Mouse (Mus musculus) forebrain, embryonic 12.5 days (tissue): ENCODE measurements around the gene Stau1. TPM values are rescaled to one million over a fixed set of nuclear protein-coding genes. Genes with fewer than 3 reads are reported as not detected.

Experiments used
- ATAC-seq: fragments of 200-750 bp; cut with Nextera tagmentation; 2 replicates; pipeline ENCODE4 v1.8.0; 2017; ENCODE audit warnings: moderate TSS enrichment; ENCODE audit not compliant: low FRiP score
- H3K27ac ChIP-seq: fragments of 300-500 bp; sonication (generic); 2 replicates; pipeline ENCODE4 v1.5.1; 2016; ENCODE audit warnings: mild to moderate bottlenecking
- H3K27me3 ChIP-seq: fragments of 300-500 bp; sonication (generic); 2 replicates; pipeline ENCODE4 v1.6.1; 2016; ENCODE audit warnings: mild to moderate bottlenecking
- H3K36me3 ChIP-seq: fragments of 300-500 bp; sonication (generic); replicated peaks from 2 replicates; pipeline ENCODE4 v1.6.1; 2016; ENCODE audit warnings: mild to moderate bottlenecking
- H3K4me1 ChIP-seq: fragments of 300-500 bp; sonication (generic); 2 replicates; pipeline ENCODE4 v1.6.1; 2016
- H3K4me2 ChIP-seq: fragments of 300-500 bp; sonication (generic); 2 replicates; pipeline ENCODE4 v1.6.1; 2016; ENCODE audit warnings: mild to moderate bottlenecking, moderate library complexity
- H3K4me3 ChIP-seq: fragments of 300-500 bp; sonication (generic); replicated peaks from 2 replicates; pipeline ENCODE4 v1.5.1; 2016; ENCODE audit warnings: mild to moderate bottlenecking
- H3K9ac ChIP-seq: fragments of 300-500 bp; sonication (generic); 2 replicates; pipeline ENCODE4 v1.6.1; 2016; ENCODE audit warnings: mild to moderate bottlenecking
- H3K9me3 ChIP-seq: fragments of 300-500 bp; sonication (generic); 2 replicates; pipeline ENCODE4 v1.6.1; 2016
- WGBS: fragments of 180-500 bp; shearing (Covaris S2); methylation state at CpG from one replicate; pipeline ENCODE4 v1.1.7; 2016; 5-methylcytosine and 5-hydroxymethylcytosine counted together
- polyA plus RNA-seq: library from polyadenylated mRNA; unstranded; fragments of >200 nt; fragmentation: Nextera tagmentation; extraction: Ambion mirVana; gene quantifications from 2 replicates; pipeline ENCODE4 v1.2.1, GENCODE M21; 2016

The Stau1 gene
- polyA plus RNA-seq, 1 experiment from 2014 or later: 121 TPM

DNA sequence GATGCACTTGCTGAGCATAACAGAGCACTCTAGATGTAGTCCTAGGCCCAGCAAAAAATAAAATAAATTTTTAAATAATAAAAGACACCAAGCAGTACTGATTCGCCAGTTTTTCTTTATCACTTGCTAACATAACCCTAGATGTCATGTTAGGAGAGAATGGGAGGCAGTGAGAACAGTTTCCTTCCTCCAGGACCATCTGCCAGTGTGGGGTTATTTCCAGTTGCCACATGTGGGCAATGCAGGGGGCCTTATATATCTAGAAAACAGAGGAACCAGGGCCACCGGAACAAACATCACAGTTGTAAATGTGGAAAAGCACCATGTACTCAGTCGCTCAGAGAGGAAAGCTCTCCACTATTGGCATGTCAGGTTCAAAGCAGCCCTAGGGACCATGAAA, 18.6 kb downstream of the Stau1 start:
- no peaks in the 10 kb centered on the region for H3K36me3 ChIP-seq
- 86% methylated on average over 3 of the region's 3 CpGs for WGBS
- peaks cover 8% of the 10 kb centered on the region; the same call in 1 of the 2 replicates for H3K4me1 ChIP-seq
- ATAC-seq: no peak
- no peaks in the 10 kb centered on the region for H3K27me3 ChIP-seq
- H3K9me3 ChIP-seq: 0 out of 2 replicates have a peak, but pooled peaks cover 2% of the 10 kb centered on the region
- no peak overlapping the region for H3K4me2 ChIP-seq
- no peak overlapping the region for H3K4me3 ChIP-seq
- H3K9ac ChIP-seq: no peak overlapping the region
- H3K27ac ChIP-seq: no peak overlapping the region

- H3K9ac ChIP-seq: no peak overlapping the region
- H3K36me3 ChIP-seq: no peaks in the 10 kb centered on the region
- no peak overlapping the region for H3K27ac ChIP-seq
- 89% methylated on average over 3 of the region's 3 CpGs for WGBS
- H3K4me3 ChIP-seq: no peak overlapping the region
- H3K27me3 ChIP-seq: no peaks in the 10 kb centered on the region
- ATAC-seq: no peak
- H3K4me1 ChIP-seq: peaks cover 8% of the 10 kb centered on the region; the same call in 1 of the 2 replicates
- H3K9me3 ChIP-seq: no peaks in the 10 kb centered on the region
- no peak overlapping the region for H3K4me2 ChIP-seq
Measured at GRCm38 (mm10) chr2:166976356-166976755, 19.7 kb downstream of the Stau1 start.

GRCm38 (mm10) chr2:166974177-166974872, 21.8 kb downstream of the Stau1 start:
- Histone ChIP-seq H3K9ac (no peak overlapping the region), H3K4me3 (no peak overlapping the region), H3K4me1 (peaks cover 8% of the 10 kb centered on the region; the same call in 1 of the 2 replicates), H3K36me3 (no peaks in the 10 kb centered on the region), H3K9me3 (no peaks in the 10 kb centered on the region), H3K27me3 (no peaks in the 10 kb centered on the region), H3K27ac (0 out of 2 replicates have a peak overlapping the region, but pooled peaks have one; percentile 36), H3K4me2 (no peak overlapping the region)
- WGBS: 90% methylated on average over 6 of the region's 6 CpGs
- no peak for ATAC-seq

DNA sequence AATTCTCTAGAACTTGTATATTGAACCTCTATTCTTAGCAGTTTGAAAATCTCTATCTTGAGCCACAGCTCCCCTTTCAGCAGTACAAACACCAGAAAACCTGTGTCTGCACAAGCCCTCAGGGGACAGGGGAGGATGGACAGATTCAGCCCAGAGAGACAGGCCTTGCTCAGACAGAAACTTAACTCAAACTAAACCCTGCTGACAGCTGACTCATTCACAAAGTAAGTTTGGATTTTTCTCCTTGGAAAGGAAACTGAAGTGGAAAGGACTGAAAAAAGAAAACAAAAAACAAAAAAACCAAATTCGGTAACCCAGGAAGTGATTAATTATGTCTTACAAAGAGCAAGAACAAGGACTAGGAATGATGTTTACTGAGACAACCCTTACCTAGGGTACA, 22.9 kb downstream of the Stau1 start:
- Histone ChIP-seq H3K4me1 (peaks cover 8% of the 10 kb centered on the region; the same call in 1 of the 2 replicates), H3K9me3 (no peaks in the 10 kb centered on the region), H3K27me3 (no peaks in the 10 kb centered on the region), H3K9ac (no peak overlapping the region), H3K36me3 (no peaks in the 10 kb centered on the region), H3K27ac (no peak overlapping the region), H3K4me3 (no peak overlapping the region), H3K4me2 (no peak overlapping the region)
- no peak for ATAC-seq
- 82% methylated on average over 1 of the region's 1 CpGs for WGBS

GRCm38 (mm10) chr2:166964773-166965172, 31.3 kb downstream of the Stau1 start:
- ATAC-seq: no peak
- H3K36me3 ChIP-seq: peaks cover 28% of the 10 kb centered on the region
- no peak overlapping the region for H3K4me3 ChIP-seq
- no peak overlapping the region for H3K9ac ChIP-seq
- no peak overlapping the region for H3K4me2 ChIP-seq
- H3K27ac ChIP-seq: no peak overlapping the region
- H3K27me3 ChIP-seq: no peaks in the 10 kb centered on the region
- 91% methylated on average over 2 of the region's 2 CpGs for WGBS
- no peaks in the 10 kb centered on the region for H3K4me1 ChIP-seq
- no peaks in the 10 kb centered on the region for H3K9me3 ChIP-seq

DNA sequence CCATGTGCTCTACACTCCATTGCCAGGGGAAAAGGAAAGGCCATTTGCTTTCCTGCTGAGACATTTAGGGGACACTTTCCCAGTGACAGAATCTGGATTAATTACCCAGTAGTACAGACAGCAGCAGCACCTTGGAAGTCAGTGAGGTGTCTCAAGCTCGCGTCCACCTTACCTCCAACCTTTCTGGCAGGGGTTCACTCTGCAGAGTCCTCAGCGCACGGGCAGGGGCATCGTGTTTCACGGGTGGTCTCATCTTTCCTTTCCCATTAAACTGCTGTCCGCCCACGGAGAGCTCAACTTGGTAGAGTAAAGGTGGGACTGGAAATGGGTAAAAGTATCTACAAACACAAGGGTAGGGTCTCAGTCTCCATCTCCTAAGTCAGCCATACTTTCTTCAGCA, 32.8 kb downstream of the Stau1 start:
- Histone ChIP-seq H3K9me3 (no peaks in the 10 kb centered on the region), H3K4me3 (no peak overlapping the region), H3K9ac (no peak overlapping the region), H3K36me3 (peaks cover 43% of the 10 kb centered on the region), H3K27ac (no peak overlapping the region), H3K4me1 (no peaks in the 10 kb centered on the region), H3K4me2 (no peak overlapping the region), H3K27me3 (no peaks in the 10 kb centered on the region)
- no peak for ATAC-seq
- WGBS: 90% methylated on average over 8 of the region's 8 CpGs

DNA sequence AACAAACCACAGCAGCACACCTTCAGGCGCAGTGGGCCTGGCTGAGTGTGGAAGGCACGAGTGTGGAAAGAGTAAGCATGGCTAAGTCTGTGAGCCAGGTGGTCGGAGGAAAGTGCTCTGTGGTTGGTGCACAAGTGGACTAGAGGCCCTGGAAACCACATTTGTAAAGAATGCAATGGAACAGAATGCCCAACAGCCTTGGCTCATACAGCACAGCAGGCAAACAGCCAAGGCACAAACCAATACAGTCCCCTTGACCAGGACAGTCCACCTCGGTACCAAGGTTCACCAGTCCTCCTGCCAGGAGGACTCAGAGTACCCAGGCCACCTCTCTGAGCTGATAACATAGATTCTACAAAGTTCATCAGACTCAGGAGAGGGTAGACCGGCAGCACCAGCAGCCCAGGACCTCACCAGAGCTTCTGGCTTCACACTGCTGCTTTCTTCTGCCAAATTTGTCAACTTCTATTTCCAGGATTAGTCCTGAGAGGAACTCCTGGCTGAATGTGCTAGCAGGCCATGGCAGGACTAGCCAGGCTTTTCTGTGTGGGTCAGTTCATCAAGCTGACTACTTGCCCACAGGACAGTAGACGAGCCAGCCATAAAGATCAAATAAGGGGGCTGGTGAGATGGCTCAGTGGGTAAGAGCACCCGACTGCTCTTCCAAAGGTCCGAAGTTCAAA, 35.3 kb downstream of the Stau1 start:
- Histone ChIP-seq H3K27me3 (no peaks in the 10 kb centered on the region), H3K4me1 (no peaks in the 10 kb centered on the region), H3K36me3 (peaks cover 57% of the 10 kb centered on the region), H3K9me3 (no peaks in the 10 kb centered on the region), H3K9ac (no peak overlapping the region), H3K4me2 (no peak overlapping the region), H3K27ac (no peak overlapping the region), H3K4me3 (no peak overlapping the region)
- 93% methylated on average over 8 of the region's 8 CpGs for WGBS
- ATAC-seq: no peak

- no peak for ATAC-seq
- H3K36me3 ChIP-seq: peaks cover 84% of the 10 kb centered on the region
- H3K9ac ChIP-seq: no peak overlapping the region
- no peak overlapping the region for H3K27ac ChIP-seq
- H3K4me2 ChIP-seq: no peak overlapping the region
- 61% methylated on average over 7 of the region's 7 CpGs for WGBS
- H3K9me3 ChIP-seq: no peaks in the 10 kb centered on the region
- H3K27me3 ChIP-seq: no peaks in the 10 kb centered on the region
- no peaks in the 10 kb centered on the region for H3K4me1 ChIP-seq
- no peak overlapping the region for H3K4me3 ChIP-seq
Measured at GRCm38 (mm10) chr2:166956805-166957204, 39.3 kb downstream of the Stau1 start.

- H3K9ac ChIP-seq: no peak overlapping the region
- H3K27ac ChIP-seq: no peak overlapping the region
- WGBS: 84% methylated on average over 6 of the region's 6 CpGs
- H3K4me3 ChIP-seq: no peak overlapping the region
- no peaks in the 10 kb centered on the region for H3K27me3 ChIP-seq
- peaks cover 91% of the 10 kb centered on the region for H3K36me3 ChIP-seq
- ATAC-seq: no peak
- H3K9me3 ChIP-seq: no peaks in the 10 kb centered on the region
- H3K4me1 ChIP-seq: no peaks in the 10 kb centered on the region
- H3K4me2 ChIP-seq: no peak overlapping the region
Measured at GRCm38 (mm10) chr2:166952151-166952550, 43.9 kb downstream of the Stau1 start.

DNA sequence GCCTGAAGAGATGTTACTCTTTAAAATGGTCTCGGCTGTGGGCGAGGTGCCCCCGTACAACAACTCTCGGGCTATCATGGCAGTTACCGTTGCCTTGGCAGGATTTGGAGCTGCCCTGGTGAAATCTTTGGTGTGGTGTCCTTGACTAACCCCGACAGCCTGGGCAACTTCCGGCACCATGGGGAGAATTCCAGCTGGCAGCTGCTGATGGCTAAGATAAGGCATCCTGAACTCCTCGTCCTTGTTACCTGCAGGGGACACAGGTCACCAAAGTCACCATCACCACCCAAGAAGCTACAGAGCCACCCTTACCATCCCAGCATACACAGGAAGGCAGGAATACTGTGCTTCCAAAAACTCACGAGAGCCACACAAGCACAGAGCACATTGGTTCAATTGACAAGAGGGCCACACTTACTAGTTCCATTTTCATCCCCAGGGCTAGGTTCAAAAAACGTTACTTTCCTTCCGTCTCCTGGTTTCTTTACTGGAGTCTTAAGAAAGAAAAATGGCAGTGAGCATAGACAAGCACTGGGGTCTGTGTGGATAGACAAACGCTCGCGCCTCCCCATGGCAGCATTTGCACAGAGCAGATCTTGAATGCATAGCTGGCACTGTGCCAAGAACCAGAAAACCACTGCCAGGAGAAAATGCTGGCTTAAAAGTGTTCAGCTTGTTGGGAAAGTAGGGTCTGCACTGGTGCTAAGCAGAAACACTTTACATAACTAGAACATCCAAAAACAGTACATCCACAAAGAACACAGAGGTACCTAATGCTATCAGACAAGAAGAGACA, 45.0 kb downstream of the Stau1 start:
- H3K4me3 ChIP-seq: no peak overlapping the region
- H3K4me1 ChIP-seq: no peaks in the 10 kb centered on the region
- H3K27ac ChIP-seq: peak overlapping the region; percentile 21; the same call in 1 of the 2 replicates
- H3K9ac ChIP-seq: peak overlapping the region; percentile 14; the same call in 1 of the 2 replicates
- no peaks in the 10 kb centered on the region for H3K9me3 ChIP-seq
- WGBS: 84% methylated on average over 14 of the region's 14 CpGs
- H3K36me3 ChIP-seq: peaks cover 96% of the 10 kb centered on the region
- ATAC-seq: peak; percentile 20; the same call in 1 of the 2 replicates
- H3K4me2 ChIP-seq: no peak overlapping the region
- no peaks in the 10 kb centered on the region for H3K27me3 ChIP-seq

DNA sequence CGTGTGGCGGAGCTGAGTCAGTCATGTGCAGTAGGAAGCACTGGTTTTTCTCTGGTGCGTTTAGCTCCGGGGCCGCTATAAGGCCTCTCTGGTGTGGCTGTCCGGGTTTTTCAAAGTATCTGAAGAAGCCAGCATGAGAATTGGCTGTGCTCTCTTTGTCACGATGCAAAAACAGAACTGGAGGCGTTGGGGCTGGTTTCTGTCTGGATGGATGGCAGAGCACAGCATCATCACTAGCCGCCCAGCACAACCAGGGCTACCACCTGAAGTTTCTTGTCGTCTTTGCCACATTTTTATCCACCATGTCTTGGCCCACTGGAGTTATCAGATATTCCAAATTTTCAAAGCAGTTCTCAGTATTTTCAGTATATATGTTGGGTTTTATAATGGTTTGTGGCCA, 47.2 kb downstream of the Stau1 start:
- Histone ChIP-seq H3K4me2 (no peak overlapping the region), H3K4me3 (no peak overlapping the region), H3K27me3 (no peaks in the 10 kb centered on the region), H3K9me3 (no peaks in the 10 kb centered on the region), H3K27ac (no peak overlapping the region), H3K36me3 (peaks cover 95% of the 10 kb centered on the region), H3K4me1 (no peaks in the 10 kb centered on the region), H3K9ac (no peak overlapping the region)
- no peak for ATAC-seq
- 89% methylated on average over 10 of the region's 10 CpGs for WGBS

DNA sequence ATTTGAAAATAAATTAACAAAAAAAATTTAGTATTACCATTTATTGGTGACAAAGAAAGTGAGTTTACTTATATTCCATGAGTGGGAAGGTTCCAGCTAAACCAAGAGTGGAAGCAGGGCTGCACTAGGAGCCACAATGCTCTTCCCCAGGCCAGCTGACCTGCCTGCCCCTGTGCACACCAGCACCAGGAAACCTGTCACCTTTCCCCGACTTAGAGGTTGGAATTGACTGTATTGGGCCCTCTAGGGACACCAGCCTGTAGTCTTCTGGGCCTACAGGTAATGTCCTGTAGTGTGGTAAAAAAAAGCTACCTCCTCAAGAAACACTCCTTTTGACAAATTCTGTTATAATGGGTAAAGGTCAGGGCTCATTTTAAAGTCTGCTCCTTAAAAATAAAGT, 47.9 kb downstream of the Stau1 start:
- no peak overlapping the region for H3K9ac ChIP-seq
- H3K27me3 ChIP-seq: no peaks in the 10 kb centered on the region
- no peaks in the 10 kb centered on the region for H3K4me1 ChIP-seq
- ATAC-seq: no peak
- no peaks in the 10 kb centered on the region for H3K9me3 ChIP-seq
- H3K36me3 ChIP-seq: peaks cover 95% of the 10 kb centered on the region
- H3K27ac ChIP-seq: no peak overlapping the region
- H3K4me2 ChIP-seq: no peak overlapping the region
- WGBS: 79% methylated on average over 1 of the region's 1 CpGs
- no peak overlapping the region for H3K4me3 ChIP-seq
